Mouse (Mus musculus) myocyte (in vitro differentiated cells): ENCODE data around the gene Ifnar2.

ENCODE experiments used
- CEBPB ChIP-seq: IDR thresholded peaks from 2 replicates; pipeline ENCODE4 v1.6.1; 2011; ENCODE audit warnings: mild to moderate bottlenecking, moderate library complexity; ENCODE audit not compliant: poor library complexity, insufficient read depth, severe bottlenecking
- E2F4 ChIP-seq: IDR thresholded peaks from one replicate; pipeline ENCODE4 v1.6.1; 2011; ENCODE audit warnings: mild to moderate bottlenecking, control low read depth, moderate library complexity; ENCODE audit not compliant: insufficient read depth
- MAX ChIP-seq: IDR thresholded peaks from one replicate; pipeline ENCODE4 v1.6.1; 2011; ENCODE audit warnings: low read depth, mild to moderate bottlenecking, control low read depth
- MYOD1 ChIP-seq, 3 experiments: IDR thresholded peaks; one replicate each; pipeline ENCODE4 v1.6.1; 2011; ENCODE audit warnings: control low read depth in 2 of 3, low read depth in 2 of 3, mild to moderate bottlenecking in 2 of 3, moderate library complexity in 1 of 3; ENCODE audit not compliant: insufficient read length in 2 of 3, control insufficient read depth in 1 of 3
- POLR2A ChIP-seq: IDR thresholded peaks from one replicate; pipeline ENCODE4 v1.6.1; 2011; ENCODE audit warnings: low read depth, mild to moderate bottlenecking, control low read depth, moderate library complexity; ENCODE audit not compliant: insufficient read length
- POLR2AphosphoS2 ChIP-seq: IDR thresholded peaks from one replicate; pipeline ENCODE4 v1.6.1; 2011; ENCODE audit warnings: low read depth, control low read depth; ENCODE audit not compliant: insufficient read length

- TF ChIP-seq POLR2A, result no peak
- TF ChIP-seq MAX, result no peak
- TF ChIP-seq POLR2AphosphoS2, result no peak
- TF ChIP-seq E2F4, result no peak
- no peak for TF ChIP-seq MYOD1 (IDR thresholded peaks at IDR 0.05; ENCODE audit: control insufficient read depth in 1 of 3, insufficient read length in 2 of 3, low read depth in 2 of 3)
- TF ChIP-seq CEBPB, result no peak
Measured at GRCm38 (mm10) chr16:91367066-91367465, 5.5 kb upstream of the Ifnar2 start.
